Mouse (Mus musculus): ENCODE results near the gene Lekr1.

Lekr1 gene

DNA sequence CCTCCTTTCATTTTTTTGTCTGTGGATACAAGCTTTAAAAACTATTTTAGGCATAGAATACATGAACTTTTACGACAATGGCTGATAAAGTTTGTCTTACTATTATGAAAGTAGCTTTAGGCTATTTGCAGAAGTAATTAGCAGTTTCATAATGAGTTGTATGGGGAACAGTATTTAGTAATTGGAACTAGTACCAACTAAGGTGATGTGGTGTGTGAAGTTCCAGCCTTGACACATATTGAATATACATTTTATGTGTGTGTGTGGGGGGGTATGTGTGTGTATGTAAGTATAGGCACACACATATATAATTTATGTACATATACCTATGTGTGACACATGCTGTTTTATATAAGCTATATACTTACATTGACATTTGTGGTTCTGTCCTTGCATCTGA, 14.6 kb downstream of the Lekr1 start:
- no peak for TF ChIP-seq GATA4 (IDR thresholded peaks at IDR 0.05; ENCODE audit: insufficient replicate concordance, low read length)

DNA sequence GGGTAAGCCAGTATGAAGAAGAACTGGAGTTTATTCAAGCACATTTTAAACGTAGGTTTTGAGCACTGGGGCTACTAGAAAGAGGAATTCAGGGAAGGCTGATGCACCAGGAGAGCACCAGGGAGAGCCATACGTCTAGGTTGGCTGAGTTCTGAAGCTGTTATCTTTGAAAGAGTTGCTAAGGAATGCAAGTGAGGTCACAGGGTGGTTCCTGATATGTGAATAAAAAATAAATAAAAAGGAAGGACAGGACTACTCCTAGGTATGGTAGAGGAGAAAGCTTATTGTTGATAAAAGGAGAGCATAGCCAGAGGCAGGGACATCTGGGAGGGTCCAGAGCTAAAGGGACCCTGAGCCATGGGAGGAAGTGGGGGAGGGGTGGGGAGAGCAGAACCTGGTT, 23.7 kb downstream of the Lekr1 start:
- TF ChIP-seq GATA4 (IDR thresholded peaks at IDR 0.05; ENCODE audit: insufficient replicate concordance, low read length) = no peak

DNA sequence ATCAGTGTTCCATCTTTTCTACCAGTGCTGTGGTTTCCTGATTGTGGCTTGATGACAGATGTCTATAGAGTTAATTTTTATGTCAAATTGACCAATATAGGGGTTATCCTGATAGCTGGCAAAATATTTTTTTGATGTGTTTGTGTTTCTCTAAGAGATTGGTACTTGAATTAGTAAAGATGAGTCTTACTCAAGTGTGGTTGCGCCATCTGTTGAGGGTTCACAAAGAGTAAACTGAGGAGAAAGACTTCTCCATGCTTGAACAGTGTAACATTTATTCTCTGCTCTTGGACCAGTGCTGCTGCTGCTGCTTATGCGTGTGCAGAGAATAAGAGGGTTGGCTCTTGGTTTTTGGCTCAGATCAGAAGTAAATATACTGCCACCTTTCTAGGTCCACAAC, 24.8 kb downstream of the Lekr1 start:
- no peak for TF ChIP-seq GATA4 (IDR thresholded peaks at IDR 0.05; ENCODE audit: insufficient replicate concordance, low read length)

DNA sequence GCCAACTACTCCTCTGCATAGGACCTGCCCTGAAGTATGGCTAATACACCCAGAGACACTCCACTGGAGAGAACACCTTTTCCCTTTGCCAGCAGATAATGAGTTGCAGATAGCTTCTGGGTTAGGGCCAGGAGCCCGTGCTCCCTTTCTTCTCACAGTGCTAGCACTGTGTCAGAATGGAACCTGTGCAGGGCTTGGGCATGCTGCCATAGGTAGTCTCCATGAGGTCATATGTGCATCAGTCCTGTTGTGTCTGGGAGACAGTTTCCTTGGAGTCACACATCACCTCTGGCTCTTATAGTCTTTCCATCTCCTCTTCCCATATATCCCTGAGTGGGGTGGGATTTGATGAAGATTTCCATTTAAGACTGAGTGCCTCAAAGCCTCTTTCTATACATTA, 33.7 kb downstream of the Lekr1 start:
- no peak for TF ChIP-seq GATA4 (IDR thresholded peaks at IDR 0.05; ENCODE audit: insufficient replicate concordance, low read length)

GRCm38 (mm10) chr3:65714372-65714771, 48.3 kb downstream of the Lekr1 start:
- TF ChIP-seq GATA4 (IDR thresholded peaks at IDR 0.05; ENCODE audit: insufficient replicate concordance, low read length) = no peak

GRCm38 (mm10) chr3:65717406-65717805, 51.4 kb downstream of the Lekr1 start:
- TF ChIP-seq GATA4 (IDR thresholded peaks at IDR 0.05; ENCODE audit: insufficient replicate concordance, low read length) = no peak

DNA sequence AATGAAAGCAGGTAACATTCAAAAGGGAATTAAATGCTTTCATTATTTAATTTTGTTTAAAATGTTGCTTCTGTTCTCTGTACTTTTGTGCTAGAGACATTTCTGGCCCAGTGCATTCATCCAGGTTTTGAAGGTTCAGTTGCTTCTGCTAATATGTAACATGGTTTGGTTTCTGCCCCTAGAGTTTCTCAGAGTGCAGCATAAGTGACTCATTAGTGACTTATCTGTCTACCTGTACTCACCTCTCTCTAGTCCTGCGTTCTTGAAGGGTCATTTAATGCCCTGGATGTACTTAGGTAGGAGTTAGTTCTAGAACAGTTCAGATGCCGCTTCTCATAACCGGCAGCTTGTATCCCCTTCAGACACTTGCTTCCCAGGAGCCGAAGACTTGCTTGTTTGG, 56.9 kb downstream of the Lekr1 start:
- no peak for TF ChIP-seq GATA4 (IDR thresholded peaks at IDR 0.05; ENCODE audit: insufficient replicate concordance, low read length)

GRCm38 (mm10) chr3:65723664-65724063, 57.6 kb downstream of the Lekr1 start:
- TF ChIP-seq GATA4 (IDR thresholded peaks at IDR 0.05; ENCODE audit: insufficient replicate concordance, low read length) = no peak

DNA sequence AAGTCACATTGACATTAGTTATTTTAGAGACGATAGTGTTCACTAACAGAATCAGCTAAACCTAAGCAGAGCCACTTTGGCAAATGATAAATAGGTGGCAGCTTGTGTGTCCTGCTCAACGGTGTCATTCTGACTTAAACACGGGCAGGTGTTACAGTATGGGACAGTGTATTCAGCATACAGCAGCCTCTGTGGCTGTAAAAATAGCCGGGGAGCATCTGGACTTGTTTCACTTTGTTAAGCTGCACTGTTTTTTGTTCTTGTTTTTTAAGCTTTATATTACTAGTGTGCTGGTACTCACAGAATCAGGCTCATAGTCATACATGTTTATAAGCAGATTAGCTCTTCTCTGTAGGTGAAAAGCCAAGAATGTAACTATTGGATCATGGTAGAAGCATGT, 71.8 kb downstream of the Lekr1 start:
- TF ChIP-seq GATA4 (IDR thresholded peaks at IDR 0.05; ENCODE audit: insufficient replicate concordance, low read length) = no peak

- no peak for TF ChIP-seq GATA4 (IDR thresholded peaks at IDR 0.05; ENCODE audit: insufficient replicate concordance, low read length)
Measured at GRCm38 (mm10) chr3:65744936-65745335, 78.9 kb downstream of the Lekr1 start.

DNA sequence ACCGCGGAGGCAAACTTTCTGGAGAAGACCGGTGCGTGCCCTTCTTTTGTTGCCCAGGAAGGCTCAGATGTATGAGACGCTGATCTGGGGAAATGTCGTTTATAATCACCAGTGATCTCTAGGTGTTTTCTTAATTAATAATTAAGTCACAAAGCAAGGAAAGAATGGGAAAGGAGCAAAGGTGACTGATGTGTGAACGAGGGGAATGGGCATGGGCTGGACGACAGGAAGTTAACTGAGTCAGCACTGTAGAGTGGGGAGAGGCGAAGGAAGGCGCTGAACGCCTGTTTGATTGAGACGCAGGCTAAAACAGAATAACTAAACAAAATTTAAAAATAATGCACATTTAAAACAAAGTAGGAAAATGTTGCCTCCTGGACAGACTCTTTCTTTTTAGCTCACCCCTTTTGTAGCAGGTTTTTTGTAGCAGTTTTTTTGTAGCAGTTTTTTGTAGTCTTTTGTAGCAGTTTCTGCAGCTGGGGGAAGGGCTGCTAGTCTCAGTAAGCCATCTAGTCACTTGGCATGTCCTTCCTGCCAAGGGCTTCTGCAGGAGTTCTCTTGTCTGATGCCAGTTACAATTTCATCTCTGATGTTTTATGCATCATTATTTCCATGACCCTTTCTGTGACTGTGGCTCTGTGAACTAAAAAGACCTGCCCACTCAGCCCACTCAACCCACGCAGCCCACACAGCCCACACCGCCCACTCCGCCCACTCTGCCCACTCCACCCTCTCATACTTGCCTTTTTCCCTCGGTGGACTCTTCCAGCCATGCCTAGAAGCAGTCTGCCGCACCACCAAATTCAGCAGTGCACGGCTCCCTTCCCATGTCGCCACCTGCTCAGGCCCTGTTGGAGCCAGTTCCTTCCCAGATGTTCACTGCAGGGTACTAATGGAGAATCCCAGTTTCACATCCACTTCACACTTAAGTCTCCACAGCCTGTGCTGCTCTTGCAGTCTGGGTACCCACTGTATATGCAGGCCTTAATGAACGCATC, 98.8 kb downstream of the Lekr1 start:
- TF ChIP-seq GATA4 (IDR thresholded peaks at IDR 0.05; ENCODE audit: insufficient replicate concordance, low read length) = no peak

DNA sequence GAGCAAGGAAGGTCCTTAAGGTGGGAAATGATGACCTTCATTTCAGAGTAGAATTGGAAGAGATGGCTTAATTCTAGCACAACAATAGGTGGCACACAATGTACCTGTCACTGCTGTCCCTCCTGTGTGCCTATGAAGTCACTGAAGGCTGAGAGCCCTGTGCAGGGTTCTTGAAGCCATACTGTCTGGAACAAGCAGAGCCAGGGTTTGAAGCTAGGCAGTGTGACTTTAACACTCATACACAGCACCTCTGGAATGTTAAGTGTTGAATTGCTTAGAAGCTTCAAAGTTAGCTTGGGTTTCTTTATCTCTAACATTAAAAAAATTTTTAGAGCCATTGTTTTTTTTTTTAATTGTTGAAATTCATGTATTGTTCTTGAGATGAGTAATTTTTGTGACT, 100.4 kb downstream of the Lekr1 start:
- no peak for TF ChIP-seq GATA4 (IDR thresholded peaks at IDR 0.05; ENCODE audit: insufficient replicate concordance, low read length)

DNA sequence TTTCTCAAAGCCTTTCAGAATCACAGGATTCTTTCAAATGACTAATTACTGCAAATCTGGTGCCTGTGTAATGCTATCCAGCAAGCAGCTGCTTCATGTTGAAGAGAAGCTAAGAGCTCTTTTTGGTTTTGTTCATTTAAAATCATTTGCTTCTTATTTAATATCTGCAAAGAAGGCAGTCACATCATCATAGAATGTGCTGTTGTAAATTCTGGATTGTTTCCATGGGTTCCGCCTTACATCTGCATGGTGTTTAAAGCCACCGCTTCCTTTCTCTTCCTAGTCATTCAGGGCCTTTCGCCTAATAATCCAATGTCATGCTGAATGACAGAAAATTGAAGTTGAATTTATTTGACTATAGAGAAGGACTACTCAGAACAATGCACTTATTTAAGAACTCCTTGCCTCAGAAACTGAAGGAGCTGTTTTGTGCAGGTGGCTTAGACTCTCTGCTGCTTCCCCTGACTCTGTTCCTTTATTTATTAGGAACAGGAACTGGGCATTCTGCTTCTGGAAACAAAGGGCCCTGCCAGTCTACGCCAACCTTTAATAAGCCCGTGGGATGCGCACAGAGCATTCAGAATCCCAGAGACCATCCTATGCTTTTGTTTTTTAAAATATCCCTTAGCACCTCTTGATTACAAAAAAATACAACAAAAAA, 101.3 kb downstream of the Lekr1 start:
- no peak for TF ChIP-seq GATA4 (IDR thresholded peaks at IDR 0.05; ENCODE audit: insufficient replicate concordance, low read length)

DNA sequence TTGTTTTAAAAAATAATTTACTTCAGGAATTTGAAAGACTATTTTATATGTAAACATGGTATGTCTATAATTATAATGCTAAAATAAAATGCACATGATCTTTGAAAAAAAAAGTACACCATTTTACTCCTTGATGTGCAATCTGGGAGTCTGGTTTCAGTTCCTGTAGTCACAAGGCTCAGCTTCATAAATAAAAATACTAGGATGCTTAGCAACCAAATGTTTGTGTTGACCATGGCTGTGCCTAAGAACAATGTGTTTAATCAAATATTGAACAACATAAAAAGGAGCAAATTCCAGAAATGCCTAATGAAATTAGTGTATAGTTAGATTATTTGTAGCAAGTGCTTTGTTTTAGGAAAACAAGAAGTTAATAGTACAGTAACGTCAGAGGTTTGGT, 107.9 kb downstream of the Lekr1 start:
- no peak for TF ChIP-seq GATA4 (IDR thresholded peaks at IDR 0.05; ENCODE audit: insufficient replicate concordance, low read length)

- TF ChIP-seq GATA4 (IDR thresholded peaks at IDR 0.05; ENCODE audit: insufficient replicate concordance, low read length) = no peak
Measured at GRCm38 (mm10) chr3:65775096-65775495, 109.1 kb downstream of the Lekr1 start.

DNA sequence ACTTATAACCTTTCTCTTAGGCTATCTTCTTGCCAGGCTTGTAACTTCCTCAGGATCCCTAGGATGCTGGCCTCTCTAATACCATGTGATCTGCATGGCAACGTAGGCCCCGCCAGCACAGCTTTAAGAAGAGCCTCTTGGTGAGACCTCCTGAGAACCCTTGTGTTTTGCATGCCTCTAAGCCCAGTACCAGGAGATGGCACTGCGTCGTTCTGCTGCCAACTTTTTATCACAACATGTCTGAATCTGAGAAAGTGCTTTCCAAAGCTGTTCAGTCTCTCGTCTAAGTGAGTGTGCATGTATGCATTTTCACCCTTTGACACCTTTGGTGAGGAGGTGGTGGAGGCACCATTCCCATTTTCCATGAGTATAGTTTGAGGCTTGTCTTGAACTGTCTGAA, 116.2 kb downstream of the Lekr1 start:
- no peak for TF ChIP-seq GATA4 (IDR thresholded peaks at IDR 0.05; ENCODE audit: insufficient replicate concordance, low read length)
